Mouse (Mus musculus): ENCODE measurements around the gene Klrb1.

Gene Klrb1

DNA sequence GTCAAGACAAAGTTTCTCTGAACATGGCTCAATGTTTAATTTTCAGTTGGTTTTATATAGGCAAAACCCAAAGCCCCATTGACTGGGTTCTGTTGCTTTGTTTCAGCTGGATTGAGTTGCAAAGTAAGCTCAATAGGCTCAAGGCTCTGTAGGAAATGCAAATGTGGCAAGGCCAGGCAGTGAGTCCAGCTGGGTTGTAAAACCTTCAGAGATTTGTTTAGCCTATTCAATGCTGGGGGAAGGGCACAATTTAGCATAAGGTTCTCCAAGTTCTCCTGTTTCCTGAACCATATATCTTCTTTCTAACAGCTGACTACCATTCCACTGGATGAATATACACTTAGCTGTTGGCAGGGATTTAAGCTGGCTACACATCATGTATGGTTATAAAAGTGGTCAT lies 12.0 kb upstream of the Klrb1 start:
- no peak for DNase-seq (ENCODE audit: low spot score in 2 of 2)

DNA sequence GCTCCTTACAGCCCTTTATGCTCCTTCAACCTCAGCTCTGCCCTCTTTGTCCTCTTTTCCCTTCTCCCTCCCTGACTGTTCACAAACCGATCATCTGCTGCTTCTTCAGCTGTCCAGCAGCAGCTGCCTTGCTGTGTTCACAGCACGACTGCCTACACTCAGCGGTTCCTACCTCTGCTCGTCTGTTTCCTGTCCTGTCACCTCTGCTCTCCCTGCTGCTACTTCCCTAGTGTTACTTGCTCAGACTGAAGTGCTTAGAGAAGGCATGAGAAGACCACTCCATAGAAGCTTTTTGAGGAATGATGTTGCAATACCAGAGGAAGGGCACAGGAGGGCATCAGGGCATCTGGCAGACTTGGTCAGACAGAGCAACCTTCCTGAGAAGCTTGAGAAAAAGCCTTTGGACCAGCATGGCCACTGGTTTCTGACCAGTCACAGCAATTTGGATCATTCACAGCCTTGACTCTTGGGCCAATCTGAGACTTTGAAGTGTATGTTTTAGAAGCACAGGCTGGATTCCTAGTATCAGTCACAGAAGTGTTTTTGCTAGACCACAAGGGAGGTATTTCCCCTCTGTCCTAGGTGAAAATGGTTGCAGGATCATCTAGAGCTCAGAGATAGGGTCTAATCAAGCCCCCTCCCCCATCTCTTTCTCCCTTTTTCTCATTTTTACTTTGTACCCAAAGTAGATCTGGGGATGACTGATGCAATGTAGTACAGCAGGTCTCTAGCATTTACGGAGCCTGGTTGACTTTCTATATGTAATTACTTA lies 11.2 kb upstream of the Klrb1 start:
- DNase-seq (ENCODE audit: low spot score in 2 of 2), result no peak

DNA sequence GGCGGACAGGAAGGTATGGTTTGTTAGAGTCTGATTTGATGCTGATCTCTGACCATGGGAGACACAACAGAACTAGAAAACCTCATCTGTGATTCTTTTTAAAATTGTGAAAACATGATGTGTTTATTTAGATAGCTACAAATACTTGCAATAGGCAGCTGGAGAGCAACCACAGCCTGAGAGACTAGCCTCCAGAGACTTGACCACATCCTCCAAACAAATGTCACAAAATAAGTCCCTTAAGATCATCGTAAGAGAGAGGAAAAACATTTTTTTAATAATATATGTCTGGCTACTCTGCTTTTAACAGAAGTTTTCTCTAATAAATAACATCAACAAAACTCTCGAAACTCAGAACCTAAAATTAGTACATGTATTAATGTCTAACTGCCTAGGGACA lies 9.2 kb upstream of the Klrb1 start:
- DNase-seq (ENCODE audit: low spot score in 2 of 2), result no peak

DNA sequence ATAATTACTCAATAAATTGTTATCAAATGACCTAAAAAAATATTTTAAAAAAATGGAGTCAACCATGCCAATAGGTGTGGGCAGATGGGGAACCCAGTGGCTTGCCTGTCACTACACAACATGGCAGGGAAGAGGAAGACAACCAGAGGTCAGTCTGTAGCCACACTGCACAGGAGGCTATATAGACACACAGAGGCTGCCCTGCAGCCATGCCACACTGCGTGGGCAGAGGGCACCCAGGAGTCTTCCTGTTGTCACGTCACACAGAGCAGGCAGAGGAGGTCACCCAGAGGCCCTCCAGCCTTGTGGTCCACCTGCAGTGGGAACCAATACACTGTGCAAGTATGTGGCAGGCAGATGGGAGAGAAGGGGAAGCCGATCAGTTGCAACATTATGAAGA lies 21.2 kb downstream of the Klrb1 start:
- no peak for DNase-seq (ENCODE audit: low spot score in 2 of 2)

DNA sequence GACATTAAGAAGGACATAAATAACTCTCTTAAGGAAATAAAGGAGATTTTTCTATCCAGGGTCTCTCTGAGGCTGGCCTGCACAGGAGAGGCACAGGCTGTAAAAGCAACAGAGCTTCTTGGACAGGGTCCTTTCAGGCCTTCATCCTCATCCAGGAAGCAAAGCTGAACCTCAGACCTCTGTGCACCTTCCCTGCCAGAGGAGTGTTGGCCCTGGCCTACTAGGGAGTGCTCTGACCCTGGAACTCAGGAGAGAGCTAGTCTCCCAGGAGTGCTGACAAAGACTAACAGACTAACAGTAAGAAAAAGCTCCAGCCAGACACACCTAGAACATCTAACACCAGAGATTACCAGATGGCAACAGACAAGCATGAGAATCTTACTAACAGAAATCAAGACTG lies 43.3 kb downstream of the Klrb1 start:
- DNase-seq (ENCODE audit: low spot score in 2 of 2), result no peak

DNA sequence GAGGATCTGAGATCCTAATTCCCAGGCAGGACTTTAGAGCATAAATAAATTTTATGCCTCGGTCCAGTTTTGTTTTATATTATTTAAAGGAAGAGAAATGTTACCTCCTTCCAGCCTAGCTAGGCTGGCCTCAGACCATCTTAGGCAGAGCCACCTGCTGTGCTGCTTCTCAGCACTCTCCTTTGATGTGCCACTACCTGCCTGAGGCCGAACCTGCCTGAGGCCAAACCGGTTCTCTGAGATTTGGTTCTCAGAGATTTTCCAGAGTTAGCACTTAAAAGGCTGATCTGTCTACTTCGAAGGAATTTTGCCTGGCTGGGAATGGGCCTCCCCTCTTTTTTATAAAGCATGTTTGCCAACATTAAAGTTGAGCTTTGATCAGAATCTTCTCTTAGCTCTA lies 52.9 kb downstream of the Klrb1 start:
- DNase-seq (ENCODE audit: low spot score in 2 of 2), result no peak

DNA sequence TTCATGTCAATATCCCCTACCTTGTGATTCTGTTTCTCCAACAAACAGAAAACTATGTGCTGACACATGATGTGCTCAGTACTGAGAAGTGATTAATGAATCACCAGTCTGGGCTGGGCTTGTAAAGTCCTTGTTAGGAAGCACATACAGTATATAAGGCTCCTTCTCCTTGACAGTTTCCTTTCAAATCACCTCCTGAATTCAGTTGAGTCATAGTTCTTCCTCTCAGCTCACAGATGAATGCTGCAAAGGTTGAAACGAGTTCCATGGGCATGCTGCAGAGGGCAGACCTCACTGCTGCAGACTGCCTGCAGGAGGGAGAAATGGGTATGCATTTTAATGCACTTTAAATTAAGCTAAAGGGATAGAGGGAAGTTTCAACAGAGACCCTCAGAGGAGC lies 60.7 kb downstream of the Klrb1 start, which contains the start of gene Clec2h:
Gene Clec2h (plus strand): TSS at position 180 of the 400 bp plus-strand sequence.
- no peak for DNase-seq (ENCODE audit: low spot score in 2 of 2)

DNA sequence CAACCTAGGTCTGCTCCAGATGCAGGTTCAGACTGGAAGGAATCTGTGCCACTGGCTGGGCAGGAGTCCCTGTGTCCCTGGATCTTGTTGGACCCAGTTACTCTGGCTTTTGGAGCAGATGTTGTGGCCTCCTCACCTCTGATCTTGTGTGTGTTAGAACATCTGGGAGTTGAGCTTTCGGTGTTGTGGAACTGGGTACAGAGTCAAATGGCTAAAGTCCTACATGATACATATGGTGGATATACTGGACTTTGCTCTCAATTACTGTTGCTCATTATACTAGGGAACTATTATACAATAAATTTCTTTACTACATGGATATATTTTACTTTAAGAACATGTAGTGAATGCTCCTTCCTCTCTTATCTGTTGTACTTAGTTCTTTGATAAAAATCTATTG lies 61.6 kb downstream of the Klrb1 start:
- no peak for DNase-seq (ENCODE audit: low spot score in 2 of 2)
